Mouse (Mus musculus): ENCODE results near the gene Lyrm4. TPM values are rescaled to one million over a fixed set of nuclear protein-coding genes. Genes with fewer than 3 reads are reported as not detected.

Gene Lyrm4
- total and polyA plus RNA-seq, 2 experiments from 2014 or later: 18.7 to 60.3 TPM

DNA sequence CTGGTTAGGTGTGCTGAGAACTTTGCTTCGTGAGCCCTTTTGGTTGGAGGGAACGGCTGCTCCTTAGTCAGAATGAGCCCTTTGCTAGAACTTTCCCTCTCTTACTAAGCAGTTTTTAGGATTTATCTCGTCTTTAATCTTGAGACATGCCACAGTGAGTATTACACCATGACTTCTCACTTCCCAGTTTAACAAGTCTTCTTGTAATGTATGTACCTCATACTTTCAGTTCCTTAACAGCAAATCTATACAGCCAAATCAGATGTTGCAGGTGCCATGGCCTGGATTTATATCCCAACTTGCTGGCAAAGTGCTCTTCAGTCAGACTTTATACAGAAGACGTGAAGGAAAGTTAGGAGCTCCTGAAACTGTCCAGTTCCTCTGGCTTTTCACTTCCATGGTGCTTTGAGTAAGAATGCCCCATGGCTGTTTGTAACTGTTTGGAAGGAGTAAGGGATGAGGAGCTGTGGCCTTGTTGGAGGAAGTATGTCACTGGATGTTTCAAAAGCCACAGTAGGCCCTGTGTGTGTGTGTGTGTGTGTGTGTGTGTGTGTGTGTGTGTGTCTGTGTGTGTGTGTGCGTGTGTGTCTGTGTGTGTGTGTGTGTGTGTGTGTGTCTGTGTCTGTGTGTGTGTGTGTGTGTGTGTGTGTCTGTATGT is 14.8 kb upstream of the Lyrm4 start:
- H3K4me3 ChIP-seq (ENCODE audit: low read depth, low read length): no peak overlapping the region
- no peak for ATAC-seq (ENCODE audit: low FRiP score)
- no peaks in the 10 kb centered on the region for H3K9me3 ChIP-seq (ENCODE audit: low read length)
- H3K27ac ChIP-seq (ENCODE audit: low read depth, low read length): no peak overlapping the region
- no peaks in the 10 kb centered on the region for H3K27me3 ChIP-seq (ENCODE audit: insufficient read depth, low read length)
- H3K36me3 ChIP-seq (ENCODE audit: insufficient read depth, low read length): no peaks in the 10 kb centered on the region
- H3K4me2 ChIP-seq (ENCODE audit: low read depth, low read length, poor library complexity, severe bottlenecking): no peak overlapping the region
- TF ChIP-seq CTCF (IDR thresholded peaks at IDR 0.05): no peak
- no peak for DNase-seq (ENCODE audit: low spot score)
- H3K9ac ChIP-seq (replicated peaks; ENCODE audit: low read length, poor library complexity, severe bottlenecking): no peak overlapping the region
- H3K4me1 ChIP-seq (ENCODE audit: insufficient read depth, low read length): no peaks in the 10 kb centered on the region
- 85% methylated on average over 5 of the region's 5 CpGs for WGBS

DNA sequence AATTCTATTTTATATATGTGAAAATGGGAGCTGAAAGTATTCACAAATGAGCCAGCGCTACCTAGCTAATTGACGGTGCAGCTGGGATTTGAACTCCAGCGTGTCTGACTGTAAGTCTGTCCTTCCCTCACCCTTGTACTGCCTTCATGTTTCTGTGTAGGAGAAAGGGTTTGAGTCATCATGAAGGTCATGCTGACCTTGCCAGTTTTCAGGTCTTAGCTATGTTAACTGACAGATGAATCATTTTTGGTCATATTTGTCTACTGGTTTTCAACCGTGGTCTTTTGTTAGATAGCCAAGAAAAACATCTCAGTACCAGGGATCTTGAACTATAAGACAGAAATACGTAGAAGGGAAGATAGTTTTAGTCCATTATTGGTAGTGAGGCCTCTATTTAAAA is 14.1 kb upstream of the Lyrm4 start:
- H3K4me3 ChIP-seq (ENCODE audit: low read depth, low read length): no peak overlapping the region
- no peak for DNase-seq (ENCODE audit: low spot score)
- no peak overlapping the region for H3K27ac ChIP-seq (ENCODE audit: low read depth, low read length)
- H3K9me3 ChIP-seq (ENCODE audit: low read length): no peaks in the 10 kb centered on the region
- TF ChIP-seq CTCF (IDR thresholded peaks at IDR 0.05): no peak
- no peaks in the 10 kb centered on the region for H3K4me1 ChIP-seq (ENCODE audit: insufficient read depth, low read length)
- no peak overlapping the region for H3K4me2 ChIP-seq (ENCODE audit: low read depth, low read length, poor library complexity, severe bottlenecking)
- H3K36me3 ChIP-seq (ENCODE audit: insufficient read depth, low read length): no peaks in the 10 kb centered on the region
- no peak for ATAC-seq (ENCODE audit: low FRiP score)
- no peak overlapping the region for H3K9ac ChIP-seq (replicated peaks; ENCODE audit: low read length, poor library complexity, severe bottlenecking)
- 94% methylated on average over 5 of the region's 5 CpGs for WGBS
- no peaks in the 10 kb centered on the region for H3K27me3 ChIP-seq (ENCODE audit: insufficient read depth, low read length)

DNA sequence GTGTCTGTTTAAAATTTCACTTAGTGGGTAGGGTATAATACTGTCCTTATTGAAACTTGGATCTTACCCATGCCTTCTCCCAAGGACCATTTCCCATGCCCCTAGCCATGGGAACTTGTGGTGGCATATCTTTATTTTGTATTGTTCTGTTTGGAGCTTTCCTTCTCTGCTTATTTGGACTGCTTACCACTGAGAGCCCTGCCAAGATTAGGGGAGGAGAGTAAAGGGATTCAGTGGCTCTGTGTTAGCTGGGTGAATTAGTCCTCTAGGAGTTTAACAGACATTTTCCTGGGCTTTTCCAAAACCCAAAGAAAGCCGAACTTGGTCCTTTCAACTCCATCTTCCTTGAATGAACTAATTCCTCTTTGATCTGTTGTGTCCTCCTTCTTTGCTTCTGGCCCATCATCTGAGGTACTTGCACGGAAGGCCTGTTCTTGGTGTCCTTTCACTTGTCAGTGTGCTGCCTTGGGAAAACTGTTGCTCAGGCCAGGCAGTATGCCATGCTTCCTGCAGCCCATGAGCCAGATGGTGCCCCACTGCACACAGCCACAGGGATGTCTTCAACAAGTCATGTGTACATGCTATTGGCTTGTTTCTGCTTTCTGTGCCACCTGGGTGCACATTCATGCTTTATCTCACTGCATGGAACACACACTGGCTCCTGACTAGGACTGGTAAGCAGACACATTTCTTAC is 12.2 kb upstream of the Lyrm4 start:
- Histone ChIP-seq H3K27ac (ENCODE audit: low read depth, low read length) (no peak overlapping the region), H3K4me1 (ENCODE audit: insufficient read depth, low read length) (no peaks in the 10 kb centered on the region)

DNA sequence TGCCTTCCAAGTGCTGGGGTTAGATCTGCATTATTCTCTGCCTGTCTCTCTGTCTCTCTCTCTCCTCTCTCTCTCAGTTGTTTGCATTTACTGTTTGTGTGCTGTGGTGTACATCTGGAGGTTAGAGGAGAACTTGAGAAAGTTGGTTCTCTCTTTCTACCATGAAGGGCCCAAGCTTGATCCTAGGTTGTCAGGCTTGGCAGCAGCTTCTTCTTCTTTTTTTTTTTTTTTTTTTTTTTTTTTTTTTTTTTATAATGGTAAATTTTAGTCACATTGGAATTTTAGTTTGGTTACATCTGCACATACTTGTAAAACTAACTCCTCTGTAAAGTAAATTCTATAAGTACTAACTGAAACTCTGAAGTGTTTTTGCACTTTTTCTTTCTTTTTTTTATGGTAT is 3.3 kb upstream of the Lyrm4 start:
- no peaks in the 10 kb centered on the region for H3K9me3 ChIP-seq (ENCODE audit: low read length)
- DNase-seq (ENCODE audit: low spot score): no peak

More for the DNA sequence above, 12.2 kb upstream of the Lyrm4 start:
- WGBS: 73% methylated on average over 2 of the region's 2 CpGs
- Histone ChIP-seq H3K36me3 (ENCODE audit: insufficient read depth, low read length) (no peaks in the 10 kb centered on the region), H3K4me3 (ENCODE audit: low read depth, low read length) (no peak overlapping the region), H3K9ac (replicated peaks; ENCODE audit: low read length, poor library complexity, severe bottlenecking) (no peak overlapping the region), H3K4me2 (ENCODE audit: low read depth, low read length, poor library complexity, severe bottlenecking) (no peak overlapping the region), H3K27me3 (ENCODE audit: insufficient read depth, low read length) (no peaks in the 10 kb centered on the region), H3K9me3 (ENCODE audit: low read length) (no peaks in the 10 kb centered on the region)
- ATAC-seq (ENCODE audit: low FRiP score) (peak; percentile 65), DNase-seq (ENCODE audit: low spot score) (peak; percentile 69)
- TF ChIP-seq CTCF (IDR thresholded peaks at IDR 0.05): no peak

DNA sequence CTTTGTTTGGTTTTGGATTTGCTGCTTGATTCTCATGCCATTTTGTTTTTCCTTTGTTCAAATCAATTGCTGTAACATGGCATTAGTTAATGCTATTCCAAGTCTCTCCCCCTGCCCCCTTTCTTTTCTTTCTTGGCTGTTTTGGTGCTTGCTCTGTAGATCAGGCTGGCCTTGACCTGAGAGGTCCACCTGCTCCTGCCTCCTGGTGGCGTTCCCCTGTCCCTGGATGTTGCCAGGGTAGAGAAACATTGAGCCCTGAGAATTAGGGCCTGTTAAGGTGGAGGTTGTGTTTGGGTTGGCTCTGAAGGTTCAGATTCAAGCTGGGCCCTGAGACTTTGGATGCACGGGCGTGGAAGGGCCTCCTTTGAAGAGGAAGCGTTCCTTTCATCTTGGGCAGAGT is 2.4 kb upstream of the Lyrm4 start:
- H3K27me3 ChIP-seq (ENCODE audit: insufficient read depth, low read length): no peaks in the 10 kb centered on the region
- ATAC-seq (ENCODE audit: low FRiP score): no peak
- no peaks in the 10 kb centered on the region for H3K9me3 ChIP-seq (ENCODE audit: low read length)
- H3K4me3 ChIP-seq (ENCODE audit: low read depth, low read length): no peak overlapping the region
- no peak overlapping the region for H3K9ac ChIP-seq (replicated peaks; ENCODE audit: low read length, poor library complexity, severe bottlenecking)
- WGBS: 65% methylated on average over 4 of the region's 4 CpGs
- H3K4me2 ChIP-seq (ENCODE audit: low read depth, low read length, poor library complexity, severe bottlenecking): no peak overlapping the region
- no peak for TF ChIP-seq CTCF (IDR thresholded peaks at IDR 0.05)
- no peak for DNase-seq (ENCODE audit: low spot score)
- peaks cover 2% of the 10 kb centered on the region; the same call in 1 of the 2 replicates for H3K4me1 ChIP-seq (ENCODE audit: insufficient read depth, low read length)
- H3K27ac ChIP-seq (ENCODE audit: low read depth, low read length): no peak overlapping the region
- H3K36me3 ChIP-seq (ENCODE audit: insufficient read depth, low read length): no peaks in the 10 kb centered on the region

More for the DNA sequence above, 3.3 kb upstream of the Lyrm4 start:
- H3K4me3 ChIP-seq (ENCODE audit: low read depth, low read length): no peak overlapping the region
- no peak overlapping the region for H3K27ac ChIP-seq (ENCODE audit: low read depth, low read length)
- H3K9ac ChIP-seq (replicated peaks; ENCODE audit: low read length, poor library complexity, severe bottlenecking): no peak overlapping the region
- TF ChIP-seq CTCF (IDR thresholded peaks at IDR 0.05): no peak
- no peak for ATAC-seq (ENCODE audit: low FRiP score)
- H3K4me2 ChIP-seq (ENCODE audit: low read depth, low read length, poor library complexity, severe bottlenecking): no peak overlapping the region
- peaks cover 2% of the 10 kb centered on the region; the same call in 1 of the 2 replicates for H3K4me1 ChIP-seq (ENCODE audit: insufficient read depth, low read length)
- H3K36me3 ChIP-seq (ENCODE audit: insufficient read depth, low read length): no peaks in the 10 kb centered on the region
- H3K27me3 ChIP-seq (ENCODE audit: insufficient read depth, low read length): no peaks in the 10 kb centered on the region

DNA sequence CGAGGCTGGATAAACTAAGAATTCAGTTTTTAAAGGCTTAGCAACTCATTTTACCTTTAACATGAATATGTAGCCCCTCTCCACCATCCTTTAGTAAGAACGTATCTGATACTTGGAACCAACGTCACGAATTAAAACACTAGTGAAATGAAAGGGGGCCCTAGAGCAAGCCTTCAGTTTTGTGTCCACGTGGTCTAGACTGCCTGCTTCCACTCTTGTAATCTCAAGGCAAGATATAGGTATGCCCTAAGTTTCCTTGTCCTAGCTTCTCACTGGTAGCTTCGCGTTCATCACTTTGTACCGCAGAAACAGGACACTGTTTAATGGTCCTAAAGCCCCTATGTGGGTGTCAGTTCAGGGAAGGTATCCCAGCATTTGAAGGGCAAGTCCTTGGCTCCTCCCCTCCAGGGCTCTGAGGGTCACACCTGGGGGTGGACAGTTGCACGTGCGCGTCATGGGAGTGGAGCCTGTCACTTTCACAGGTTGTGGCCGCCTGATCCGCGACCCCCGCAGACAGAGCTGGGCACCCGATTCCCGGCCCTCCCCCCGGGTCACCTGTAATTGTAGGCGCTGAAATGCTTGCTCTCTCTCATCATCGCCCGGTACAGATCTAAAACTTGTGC is 695 bp downstream of the Lyrm4 start:
- peak overlapping the region; percentile 96; the same call in 1 of the 2 replicates for H3K27ac ChIP-seq (ENCODE audit: low read depth, low read length)
- no peaks in the 10 kb centered on the region for H3K9me3 ChIP-seq (ENCODE audit: low read length)
- peak; percentile 48 for ATAC-seq (ENCODE audit: low FRiP score)
- no peaks in the 10 kb centered on the region for H3K36me3 ChIP-seq (ENCODE audit: insufficient read depth, low read length)
- DNase-seq (ENCODE audit: low spot score): peak; percentile 4
- peak overlapping the region; percentile 81 for H3K4me2 ChIP-seq (ENCODE audit: low read depth, low read length, poor library complexity, severe bottlenecking)
- no peaks in the 10 kb centered on the region for H3K27me3 ChIP-seq (ENCODE audit: insufficient read depth, low read length)
- no peak for TF ChIP-seq CTCF (IDR thresholded peaks at IDR 0.05)
- peak overlapping the region; percentile 82 for H3K9ac ChIP-seq (replicated peaks; ENCODE audit: low read length, poor library complexity, severe bottlenecking)
- WGBS: 6% methylated on average over 21 of the region's 21 CpGs
- peak overlapping the region; percentile 73 for H3K4me3 ChIP-seq (ENCODE audit: low read depth, low read length)
- H3K4me1 ChIP-seq (ENCODE audit: insufficient read depth, low read length): peaks cover 5% of the 10 kb centered on the region; the same call in 1 of the 2 replicates
